In the genomic region with DNA sequence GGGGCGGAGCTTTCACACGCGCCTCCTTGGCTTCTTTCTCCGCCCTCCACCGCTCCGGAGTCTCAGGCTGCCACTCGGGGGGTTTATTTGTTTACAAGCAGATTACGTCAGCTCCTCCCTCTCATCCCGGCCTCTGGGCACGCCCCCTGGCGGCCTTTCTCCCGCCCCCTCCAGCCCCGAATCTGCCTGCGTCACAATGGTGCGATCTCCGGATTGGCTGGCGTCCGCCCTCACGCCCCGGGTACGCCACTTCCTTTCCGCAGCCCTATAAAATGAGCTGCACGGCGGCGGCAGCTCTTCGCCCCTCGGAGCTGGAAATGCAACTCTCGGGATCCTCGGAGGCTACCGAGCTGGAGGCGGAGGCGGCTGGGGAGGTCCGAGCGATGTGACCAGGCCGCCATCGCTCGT, we compare ENCODE assay signal across 7 mouse cellular contexts. TPM values are rescaled to one million over a fixed set of nuclear protein-coding genes. Genes with fewer than 3 reads are reported as not detected.
DNase-seq lines count a peak whose midpoint lies in the region; ATAC-seq lines count a peak whose summit lies in the region.

A gene (plus strand): TSS at position 298 of the 408 bp plus-strand sequence.

- peak within 1 kb of the TSS; percentile 94 for H3K27ac ChIP-seq in intestine, embryonic 15.5 days
- H3K27ac ChIP-seq in midbrain, embryonic 10.5 days (replicated peaks), result peak within 1 kb of the TSS; percentile 96

- H3K36me3 ChIP-seq in intestine, embryonic 15.5 days, result no peaks in the 10 kb centered on the region; the same call in 1 of the 2 replicates
- H3K36me3 ChIP-seq in midbrain, embryonic 10.5 days, result peaks cover 21% of the 10 kb centered on the region

- peaks cover 5% of the 10 kb centered on the region; the same call in 1 of the 2 replicates for H3K4me1 ChIP-seq in intestine, embryonic 15.5 days (replicated peaks)
- H3K4me1 ChIP-seq in midbrain, embryonic 10.5 days, result peaks cover 27% of the 10 kb centered on the region

- intact Hi-C loops in gastrocnemius, postnatal 36 days (cut with DNase I), result loop anchor here (2.0 kb wide), 2 partner anchors 402 to 696 kb away; no protein-coding TSS in a partner anchor
- intact Hi-C loops in left cerebral cortex, postnatal 25 days (cut with DNase I), result loop anchor here (1.0 to 10.0 kb wide), 7 partner anchors 134 to 697 kb away; no protein-coding TSS in a partner anchor

- peak within 1 kb of the TSS; percentile 61 for H3K4me2 ChIP-seq in intestine, embryonic 15.5 days (replicated peaks)

- DNase-seq in adrenal gland, adult 2 months, result peak; percentile 100
- DNase-seq in embryo, embryonic 11.5 days (ENCODE audit: low read depth, low spot score), result peak; percentile 98
- DNase-seq in gastrocnemius, postnatal 36 days, result peak; percentile 99 to 100
- DNase-seq in left cerebral cortex, postnatal 25 days (ENCODE audit: low spot score in 2 of 2), result peak; percentile 99
- DNase-seq in midbrain, embryonic 10.5 days (ENCODE audit: low spot score), result peak; percentile 99
- peak; percentile 100 for DNase-seq in right cerebral cortex, postnatal 4 days

- H3K9me3 ChIP-seq in intestine, embryonic 15.5 days, result no peaks in the 10 kb centered on the region
- no peaks in the 10 kb centered on the region for H3K9me3 ChIP-seq in midbrain, embryonic 10.5 days (replicated peaks)

- H3K9ac ChIP-seq in intestine, embryonic 15.5 days, result peak within 1 kb of the TSS; percentile 100

- no peaks in the 10 kb centered on the region for H3K27me3 ChIP-seq in intestine, embryonic 15.5 days (replicated peaks)
- no peaks in the 10 kb centered on the region for H3K27me3 ChIP-seq in midbrain, embryonic 10.5 days (ENCODE audit: low read depth, poor library complexity, severe bottlenecking)

- under 1% methylated on average over 37 of the region's 37 CpGs for WGBS in intestine, embryonic 15.5 days
- under 1% methylated on average over 37 of the region's 37 CpGs for WGBS in midbrain, embryonic 10.5 days

- ATAC-seq in intestine, embryonic 15.5 days, result peak; percentile 96

- H3K4me3 ChIP-seq in intestine, embryonic 15.5 days (replicated peaks), result peak within 1 kb of the TSS; percentile 98
- H3K4me3 ChIP-seq in midbrain, embryonic 10.5 days, result peak within 1 kb of the TSS; percentile 86

RNA-seq across cellular contexts. Expression of the gene that starts here (rescaled TPM):
- total RNA-seq in adrenal gland, adult 2 months (2021), result 100 to 1,000 TPM in 1 of 2 experiments, 10 to 100 TPM in 1; 94.6 to 133 TPM
- 26.3 and 28.7 TPM in 2 replicates for polyA plus RNA-seq in adrenal gland, adult 2 months (2012; rRNA removed)
- 10 to 100 TPM; 13.2 to 15.5 TPM for total RNA-seq in gastrocnemius, postnatal 36 days (2021)
- polyA plus RNA-seq in intestine, embryonic 15.5 days (2015; fragmentation: Nextera tagmentation; extraction: Ambion mirVana), result 43.9 and 47.9 TPM in 2 replicates
- total RNA-seq in left cerebral cortex, postnatal 25 days (2021), result 10 to 100 TPM; 35.1 to 37.3 TPM
- 30.5 and 38.9 TPM in 2 replicates for polyA plus RNA-seq in midbrain, embryonic 10.5 days (2016; fragmentation: Nextera tagmentation; extraction: Ambion mirVana)

Comparison
In these comparisons a context has a peak if more than half of its experiments do, and no peak if none do; other contexts are left out.
1. Peak in every context shown above with its lines: DNase-seq, ATAC-seq, H3K4me3 ChIP-seq and H3K27ac ChIP-seq.